28 mouse cellular contexts compared by ENCODE assay signal in the genomic region with DNA sequence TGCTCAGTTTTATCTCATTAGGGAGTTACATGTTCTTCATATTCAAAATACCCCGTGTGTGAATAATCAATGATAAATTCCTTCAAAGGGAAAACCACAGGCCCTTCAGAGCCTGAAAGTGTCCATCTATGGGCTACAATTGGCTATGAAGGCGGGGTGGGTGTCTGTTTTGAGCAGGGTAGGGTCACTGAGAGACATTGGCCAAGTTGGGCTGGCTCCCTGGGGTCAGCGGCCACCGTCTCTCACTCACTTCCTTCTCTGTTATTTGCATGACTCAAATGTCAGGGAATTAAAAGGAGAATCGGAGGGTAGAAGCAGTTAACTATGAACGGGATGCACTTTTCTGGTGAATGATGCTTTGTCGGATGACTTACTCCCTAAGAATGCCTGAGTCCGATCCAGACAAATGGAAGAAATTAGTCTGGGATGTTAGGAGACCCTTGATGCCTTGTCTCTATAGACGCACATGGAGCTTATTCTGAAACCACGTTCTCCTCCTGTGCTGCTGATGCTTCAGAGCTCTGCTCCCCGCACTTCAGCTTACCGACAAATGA. TPM values are rescaled to one million over a fixed set of nuclear protein-coding genes. Genes with fewer than 3 reads are reported as not detected.
DNase-seq lines count a peak whose midpoint lies in the region; ATAC-seq and TF ChIP-seq lines count a peak whose summit lies in the region.
"Had no signal": no experiment of that assay in that cellular context is flagged by ENCODE, and none has a peak within 500 bp of the region (broad histone marks: within the 10 kb centered on the region; RNA-seq: fewer than 3 reads in every experiment).

No protein-coding gene starts in this region.

- no peaks in the 10 kb centered on the region for H3K9me3 ChIP-seq in stomach, postnatal 0 days (ENCODE audit: control insufficient read depth, low read length)
- H3K9me3 ChIP-seq: embryonic facial prominence, embryonic 15.5 days; heart, embryonic 15.5 days; hindbrain, embryonic 12.5 days; intestine, embryonic 15.5 days; limb, embryonic 13.5 days; liver, embryonic 12.5 days; midbrain, embryonic 13.5 days had no signal

- peak; percentile 10 for DNase-seq in heart, postnatal 4 days
- no peak for DNase-seq in heart, adult 8-10 months (ENCODE audit: low spot score)
- DNase-seq in stomach, postnatal 0 days (ENCODE audit: low spot score) = peak; percentile 7
- DNase-seq in adrenal gland, adult 8-10 months = no peak
- no peak for DNase-seq in thymus, postnatal 4 days
- DNase-seq: adrenal gland, postnatal 10 days; cerebellum, adult 18-20 months; cerebellum, postnatal 10 days; kidney, adult 2 months; kidney, postnatal 4 days; lung, adult 18-20 months; lung, postnatal 4 days; right cerebral cortex, adult 18-20 months; spleen, adult 18-20 months had no signal

- no peaks in the 10 kb centered on the region for H3K79me3 ChIP-seq in C2C12 (ENCODE audit: low read depth)

- H3K4me3 ChIP-seq in C2C12 (ENCODE audit: insufficient read depth, poor library complexity, severe bottlenecking) = no peak overlapping the region
- H3K4me3 ChIP-seq in bone marrow macrophage, adult 2 months (ENCODE audit: insufficient read depth, low read length) = no peak overlapping the region
- H3K4me3 ChIP-seq in stomach, postnatal 0 days (ENCODE audit: low read depth, low read length) = no peak overlapping the region
- H3K4me3 ChIP-seq: embryonic facial prominence, embryonic 15.5 days; heart, embryonic 15.5 days; hindbrain, embryonic 12.5 days; intestine, embryonic 15.5 days; limb, embryonic 13.5 days; liver, embryonic 12.5 days; midbrain, embryonic 13.5 days had no signal

- no peak for ATAC-seq in stomach, postnatal 0 days (ENCODE audit: low FRiP score, low TSS enrichment)
- ATAC-seq: activated CD4-positive, CD25-positive, alpha-beta regulatory T cell, adult 4 months; forebrain, embryonic 14.5 days; hindbrain, postnatal 0 days; intestine, embryonic 15.5 days; liver, embryonic 12.5 days; lung, postnatal 0 days; midbrain, embryonic 13.5 days had no signal

- H3K27ac ChIP-seq in bone marrow macrophage, adult 2 months (ENCODE audit: insufficient read depth, low read depth, low read length) = peak overlapping the region; percentile 54; the same call in 1 of the 2 replicates
- H3K27ac ChIP-seq in stomach, postnatal 0 days (replicated peaks) = no peak overlapping the region
- H3K27ac ChIP-seq: embryonic facial prominence, embryonic 15.5 days; heart, embryonic 15.5 days; hindbrain, embryonic 12.5 days; hindbrain, postnatal 0 days; intestine, embryonic 15.5 days; kidney, postnatal 0 days; limb, embryonic 13.5 days; liver, embryonic 12.5 days; midbrain, embryonic 13.5 days had no signal

- no peaks in the 10 kb centered on the region for H3K36me3 ChIP-seq in C2C12 (ENCODE audit: control insufficient read depth, insufficient read depth)
- no peaks in the 10 kb centered on the region for H3K36me3 ChIP-seq in stomach, postnatal 0 days (ENCODE audit: control insufficient read depth, insufficient read depth, low read length)
- H3K36me3 ChIP-seq: embryonic facial prominence, embryonic 15.5 days; heart, embryonic 15.5 days; hindbrain, embryonic 12.5 days; intestine, embryonic 15.5 days; limb, embryonic 13.5 days; liver, embryonic 12.5 days; midbrain, embryonic 13.5 days had no signal

- H3K4me2 ChIP-seq in stomach, postnatal 0 days (replicated peaks; ENCODE audit: low read depth) = no peak overlapping the region
- H3K4me2 ChIP-seq: embryonic facial prominence, embryonic 15.5 days; heart, embryonic 15.5 days; hindbrain, embryonic 12.5 days; intestine, embryonic 15.5 days; limb, embryonic 13.5 days; liver, embryonic 12.5 days; midbrain, embryonic 13.5 days had no signal

- no peak for TF ChIP-seq POLR2A in bone marrow macrophage, adult 2 months (IDR thresholded peaks at IDR 0.05; ENCODE audit: borderline replicate concordance, low read depth, low read length)

- no peaks in the 10 kb centered on the region for H3K27me3 ChIP-seq in C2C12 (ENCODE audit: control insufficient read depth, insufficient read depth, insufficient read length)
- no peaks in the 10 kb centered on the region for H3K27me3 ChIP-seq in stomach, postnatal 0 days (ENCODE audit: control insufficient read depth, insufficient read depth, low read length)
- H3K27me3 ChIP-seq: embryonic facial prominence, embryonic 15.5 days; heart, embryonic 15.5 days; hindbrain, embryonic 12.5 days; intestine, embryonic 15.5 days; limb, embryonic 13.5 days; liver, embryonic 12.5 days; midbrain, embryonic 13.5 days had no signal

- WGBS in stomach, postnatal 0 days = 71% methylated on average over 12 of the region's 12 CpGs

- H3K4me1 ChIP-seq in bone marrow macrophage, adult 2 months (ENCODE audit: control insufficient read depth, insufficient read depth, low read length) = peaks cover 53% of the 10 kb centered on the region
- H3K4me1 ChIP-seq in stomach, postnatal 0 days (replicated peaks; ENCODE audit: control insufficient read depth, insufficient read depth) = no peaks in the 10 kb centered on the region
- H3K4me1 ChIP-seq: embryonic facial prominence, embryonic 15.5 days; heart, embryonic 15.5 days; hindbrain, embryonic 12.5 days; intestine, embryonic 15.5 days; limb, embryonic 13.5 days; liver, embryonic 12.5 days; midbrain, embryonic 13.5 days had no signal

- no peak overlapping the region for H3K9ac ChIP-seq in stomach, postnatal 0 days (ENCODE audit: low read length)
- H3K9ac ChIP-seq: embryonic facial prominence, embryonic 15.5 days; heart, embryonic 15.5 days; hindbrain, embryonic 12.5 days; intestine, embryonic 15.5 days; limb, embryonic 13.5 days; liver, embryonic 12.5 days; midbrain, embryonic 13.5 days had no signal

- no peak overlapping the region for H3ac ChIP-seq in C2C12 (ENCODE audit: control insufficient read depth, insufficient read length, low read depth)

- H3K79me2 ChIP-seq in C2C12 (ENCODE audit: control insufficient read depth, insufficient read depth) = no peaks in the 10 kb centered on the region

- TF ChIP-seq EP300 in stomach, postnatal 0 days (optimal IDR thresholded peaks at IDR 0.05) = no peak

- no peak for TF ChIP-seq CTCF in C2C12 (IDR thresholded peaks at IDR 0.05; ENCODE audit: control insufficient read depth, insufficient read depth, insufficient read length)
- TF ChIP-seq CTCF in bone marrow macrophage, adult 2 months (IDR thresholded peaks at IDR 0.05; ENCODE audit: low read depth, low read length) = no peak
- TF ChIP-seq CTCF in stomach, postnatal 0 days (IDR thresholded peaks at IDR 0.05; ENCODE audit: low read depth) = no peak

TF ChIP-seq in C2C12, 6 proteins besides CTCF, POLR2A, EP300 and RAD21:
- TF ChIP-seq CEBPB (IDR thresholded peaks at IDR 0.05; ENCODE audit: low read depth) = no peak
- no peak for TF ChIP-seq MYOD1 (IDR thresholded peaks at IDR 0.05; ENCODE audit: control insufficient read depth, insufficient read length, low read depth)
- TF ChIP-seq FOSL1 (IDR thresholded peaks at IDR 0.05; ENCODE audit: insufficient read depth, low read length, poor library complexity, severe bottlenecking) = peak; percentile 13

RNA-seq across cellular contexts. Expression of a gene that starts 45.7 kb away (rescaled TPM):
- total RNA-seq in heart, postnatal 4 days (2021) = 10 to 100 TPM; 15.4 to 17.3 TPM
- 10 to 100 TPM; 15.1 to 20.3 (median 19.2) TPM for total RNA-seq in heart, adult 8-10 months (2022)
- polyA plus RNA-seq in C2C12 (2012; fragmentation: generic; extraction: Trizol) = 32.4 TPM
- polyA plus RNA-seq in bone marrow macrophage, adult 2 months (2012; ENCODE audit: insufficient read depth, insufficient read length, missing spikeins) = 200 and 216 TPM in 2 replicates
- polyA plus RNA-seq in stomach, postnatal 0 days (2015; fragmentation: Nextera tagmentation; extraction: Ambion mirVana) = 62.4 and 67.3 TPM in 2 replicates
- 10 to 100 TPM; 10.8 to 29.6 (median 21.0) TPM for total RNA-seq in adrenal gland, adult 8-10 months (2022)

Comparison
In these comparisons a context has a peak if more than half of its experiments do, and no peak if none do; other contexts are left out.
1. DNase-seq: peak in heart, postnatal 4 days (single experiment) and stomach, postnatal 0 days (single experiment); none in heart, adult 8-10 months (single experiment), adrenal gland, adult 8-10 months (single experiment) and thymus, postnatal 4 days (single experiment).